Mouse (Mus musculus) CH12.LX (cell line): ENCODE measurements around the gene Med24. TPM values are rescaled to one million over a fixed set of nuclear protein-coding genes. Genes with fewer than 3 reads are reported as not detected.

ENCODE experiments used
- DNase-seq: peaks from one replicate; pipeline ENCODE4 v3.0.0-alpha.2; 2013; ENCODE audit errors: extremely low read depth
- H3K27ac ChIP-seq: 2 replicates; pipeline ENCODE4 v1.5.1; 2012; ENCODE audit warnings: low read depth, mild to moderate bottlenecking, control low read depth, moderate library complexity; ENCODE audit not compliant: insufficient read depth
- H3K27me3 ChIP-seq: replicated peaks from 2 replicates; pipeline ENCODE3; 2012; ENCODE audit warnings: inconsistent platforms
- H3K36me3 ChIP-seq, 2 experiments: replicated peaks in 1 of 2; 2 replicates each; pipeline versions ENCODE3 to v1.6.1; 2012; ENCODE audit warnings: inconsistent platforms in 1 of 2, low read length in 1 of 2, mild to moderate bottlenecking in 1 of 2, mixed read lengths in 1 of 2, moderate library complexity in 1 of 2; ENCODE audit not compliant: control insufficient read depth in 1 of 2, insufficient read depth in 1 of 2
- H3K4me1 ChIP-seq, 2 experiments: 2 replicates each; pipeline ENCODE4 v1.6.1; 2012; ENCODE audit warnings: inconsistent platforms in 1 of 2, moderate library complexity in 1 of 2; ENCODE audit not compliant: insufficient read depth in 2 of 2, control insufficient read depth in 1 of 2
- H3K4me2 ChIP-seq: 2 replicates; pipeline ENCODE4 v1.6.1; 2012; ENCODE audit warnings: low read depth, mild to moderate bottlenecking, control low read depth; ENCODE audit not compliant: poor library complexity, insufficient read depth, severe bottlenecking
- H3K4me3 ChIP-seq, 3 experiments: fragments of 150-350 bp in 1 of 3; sonication (generic) in 1 of 3; replicated peaks in 1 of 3; 2 replicates each; pipeline versions ENCODE3 to v1.5.1; 2011 to 2012; ENCODE audit warnings: low read depth in 2 of 3, low read length in 2 of 3, mild to moderate bottlenecking in 2 of 3, moderate library complexity in 2 of 3, control low read depth in 1 of 3, improper control_type of control experiment in 1 of 3, inconsistent platforms in 1 of 3, mixed read lengths in 1 of 3; ENCODE audit not compliant: poor library complexity in 1 of 3
- H3K79me2 ChIP-seq: replicated peaks from 2 replicates; pipeline ENCODE4 v1.6.1; 2012; ENCODE audit warnings: mild to moderate bottlenecking, moderate library complexity; ENCODE audit not compliant: control insufficient read depth, poor library complexity, insufficient read depth, severe bottlenecking; ENCODE audit errors: extremely low read depth
- H3K9ac ChIP-seq: 2 replicates; pipeline ENCODE4 v1.6.1; 2012; ENCODE audit warnings: low read depth, mild to moderate bottlenecking, control low read depth, moderate library complexity; ENCODE audit not compliant: insufficient read depth
- H3K9me3 ChIP-seq: replicated peaks from 2 replicates; pipeline ENCODE3; 2012; ENCODE audit warnings: low read length, inconsistent platforms, mixed read lengths
- BHLHE40 ChIP-seq: IDR thresholded peaks from 2 replicates; pipeline ENCODE4 v1.6.1; 2011; ENCODE audit warnings: mild to moderate bottlenecking, low read depth, low read length, improper control_type of control experiment
- CHD2 ChIP-seq: IDR thresholded peaks from 2 replicates; pipeline ENCODE4 v1.6.1; 2011; ENCODE audit warnings: low read length, improper control_type of control experiment
- CTCF ChIP-seq, 2 experiments: IDR thresholded peaks in 1 of 2; conservative IDR thresholded peaks in 1 of 2; 2 replicates each; pipeline ENCODE4 v1.5.1; 2011 to 2012; ENCODE audit warnings: low read depth in 2 of 2, low read length in 2 of 2, improper control_type of control experiment in 1 of 2, inconsistent platforms in 1 of 2, mild to moderate bottlenecking in 1 of 2, moderate library complexity in 1 of 2
- GABPA ChIP-seq: IDR thresholded peaks from 2 replicates; pipeline ENCODE4 v1.6.1; 2012; ENCODE audit warnings: low read depth, low read length, improper control_type of control experiment, inconsistent platforms; ENCODE audit not compliant: insufficient replicate concordance
- JUN ChIP-seq: IDR thresholded peaks from 2 replicates; pipeline ENCODE4 v1.6.1; 2011; ENCODE audit warnings: low read depth, mild to moderate bottlenecking, low read length, improper control_type of control experiment, moderate library complexity; ENCODE audit not compliant: insufficient read depth
- JUND ChIP-seq: conservative IDR thresholded peaks from 2 replicates; pipeline ENCODE4 v1.6.1; 2011; ENCODE audit warnings: low read depth, low read length, improper control_type of control experiment
- MAFK ChIP-seq: IDR thresholded peaks from 2 replicates; pipeline ENCODE4 v1.6.1; 2011; ENCODE audit warnings: low read length, improper control_type of control experiment; ENCODE audit not compliant: insufficient replicate concordance
- MAX ChIP-seq: IDR thresholded peaks from 2 replicates; pipeline ENCODE4 v1.6.1; 2011; ENCODE audit warnings: low read length, improper control_type of control experiment
- SIN3A ChIP-seq: IDR thresholded peaks from 2 replicates; pipeline ENCODE4 v1.6.1; 2012; ENCODE audit warnings: low read length, improper control_type of control experiment, inconsistent platforms
- SMC3 ChIP-seq: IDR thresholded peaks from 2 replicates; pipeline ENCODE4 v1.6.1; 2011; ENCODE audit warnings: low read depth, low read length, improper control_type of control experiment
- UBTF ChIP-seq: IDR thresholded peaks from 2 replicates; pipeline ENCODE4 v1.6.1; 2012; ENCODE audit warnings: low read depth, mild to moderate bottlenecking, inconsistent platforms, low read length, improper control_type of control experiment, moderate library complexity
- ZKSCAN1 ChIP-seq: IDR thresholded peaks from 2 replicates; pipeline ENCODE4 v1.6.1; 2012; ENCODE audit warnings: low read depth, inconsistent platforms, low read length, improper control_type of control experiment, borderline replicate concordance
- dilution Hi-C: fragments of 300-500 bp; cut with MboI; formaldehyde crosslinking; loops from 2 replicates; pipeline ENCODE4 v1.14.3; 2020; ENCODE audit warnings: low sequenced_read_pairs; ENCODE audit not compliant: extremely low pct_unique_long_range_greater_than_20kb, extremely low pct_ligation_motif_present
- in situ Hi-C: fragments of 300-500 bp; cut with MboI; formaldehyde crosslinking; loops from 3 replicates; pipeline ENCODE4 v1.14.3; 2019; ENCODE audit warnings: low sequenced_read_pairs, low pct_ligation_motif_present, low pct_unique_long_range_greater_than_20kb, mixed read lengths
- polyA plus RNA-seq: library from polyadenylated mRNA; unstranded; fragments of >175 nt; gene quantifications from 2 replicates; pipeline ENCODE4 v1.2.1, GENCODE M21; 2012; ENCODE audit warnings: low read depth; ENCODE audit not compliant: insufficient read length
- total RNA-seq, 2 experiments: library from RNA; depleted of rRNA; stranded (reverse); fragments of 300-350 nt in 1 of 2; fragments of >200 nt in 1 of 2; gene quantifications; 2 replicates each; pipeline ENCODE4 v1.2.3; 2012 to 2014

Med24 gene
- total and polyA plus RNA-seq, 3 experiments = 30.9 to 78.8 (median 48.6) TPM

DNA sequence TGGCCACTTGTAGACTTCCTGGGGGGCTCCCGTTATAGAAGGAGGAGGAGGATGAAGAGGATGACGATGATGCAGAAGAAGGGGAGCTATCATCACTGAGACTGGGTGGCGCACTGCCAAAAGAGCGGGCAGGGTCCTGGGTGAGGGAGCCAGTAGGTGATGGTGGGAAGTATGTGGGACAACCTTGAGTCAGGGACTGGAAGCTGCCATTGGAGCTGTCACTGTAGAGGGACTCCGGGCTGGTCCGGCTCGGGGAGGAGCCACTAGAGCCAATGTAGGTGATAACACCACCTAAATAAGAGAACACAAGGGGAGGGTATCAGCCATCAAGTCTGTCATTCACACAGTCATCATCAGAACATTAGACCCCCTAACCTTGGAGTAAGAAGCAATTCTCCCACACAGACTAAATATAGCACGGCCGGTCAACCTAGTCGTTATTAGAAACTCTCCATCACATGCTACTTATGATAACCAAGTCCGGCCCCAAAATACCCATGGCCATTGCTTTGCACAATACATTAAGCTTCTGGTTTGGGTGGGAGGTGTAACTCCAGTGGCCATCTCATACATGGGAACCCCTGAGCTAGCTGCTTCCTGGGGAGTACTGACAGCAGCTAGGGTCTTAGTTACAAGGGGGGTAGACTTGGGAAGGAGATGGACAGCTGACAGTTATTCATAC, 42.8 kb upstream of the Med24 start:
- Histone ChIP-seq H3K9me3 (no peaks in the 10 kb centered on the region), H3K36me3 (peaks cover 0 to 14% of the 10 kb centered on the region in 2 experiments), H3K4me2 (no peak overlapping the region), H3K27me3 (peaks cover 17% of the 10 kb centered on the region), H3K9ac (no peak overlapping the region), H3K27ac (no peak overlapping the region), H3K4me3 (no peak overlapping the region), H3K79me2 (no peaks in the 10 kb centered on the region), H3K4me1 (peaks cover 37 to 54% of the 10 kb centered on the region in 2 experiments)
- in situ Hi-C loops = no loop called here
- dilution Hi-C loops = no loop called here
- no peak for DNase-seq
- TF ChIP-seq CTCF (conservative IDR thresholded peaks at IDR 0.05 in 1 of 2, IDR thresholded peaks at IDR 0.05 in 1 of 2; ENCODE audit: low read depth in 2 of 2, low read length in 2 of 2) = no peak

GRCm38 (mm10) chr11:98771131-98771530, 41.9 kb upstream of the Med24 start:
- peaks cover 15% of the 10 kb centered on the region for H3K27me3 ChIP-seq
- peaks cover 39 to 52% of the 10 kb centered on the region in 2 experiments for H3K4me1 ChIP-seq
- no peak overlapping the region for H3K4me2 ChIP-seq
- no peak overlapping the region for H3K27ac ChIP-seq
- in situ Hi-C loops (no loop called here), dilution Hi-C loops (no loop called here)
- DNase-seq = no peak
- peaks cover 0 to 14% of the 10 kb centered on the region in 2 experiments for H3K36me3 ChIP-seq
- no peak overlapping the region for H3K9ac ChIP-seq
- TF ChIP-seq CHD2 = no peak
- TF ChIP-seq ZKSCAN1 = no peak
- no peak for TF ChIP-seq GABPA
- no peak for TF ChIP-seq BHLHE40
- TF ChIP-seq SMC3 = no peak
- no peak for TF ChIP-seq JUN
- TF ChIP-seq SIN3A = no peak
- TF ChIP-seq UBTF = no peak
- TF ChIP-seq MAX = no peak
- no peak for TF ChIP-seq MAFK
- no peak for TF ChIP-seq CTCF (conservative IDR thresholded peaks at IDR 0.05 in 1 of 2, IDR thresholded peaks at IDR 0.05 in 1 of 2; ENCODE audit: low read depth in 2 of 2, low read length in 2 of 2)
- no peak for TF ChIP-seq JUND
- no peaks in the 10 kb centered on the region for H3K79me2 ChIP-seq
- no peaks in the 10 kb centered on the region for H3K9me3 ChIP-seq
- H3K4me3 ChIP-seq = no peak overlapping the region
